Mouse (Mus musculus) embryonic fibroblast, embryonic 13.5 days (primary cell): ENCODE results near the gene Mfap1a.

ENCODE experiments used
- CTCF ChIP-seq: IDR thresholded peaks from 2 replicates; pipeline ENCODE4 v1.5.1; 2011; ENCODE audit warnings: mild to moderate bottlenecking, control low read depth, low read length, moderate library complexity, borderline replicate concordance; ENCODE audit not compliant: insufficient read depth
- POLR2A ChIP-seq: IDR thresholded peaks from 2 replicates; pipeline ENCODE4 v1.6.1; 2011; ENCODE audit warnings: low read depth, mild to moderate bottlenecking, control low read depth, low read length, moderate library complexity

DNA sequence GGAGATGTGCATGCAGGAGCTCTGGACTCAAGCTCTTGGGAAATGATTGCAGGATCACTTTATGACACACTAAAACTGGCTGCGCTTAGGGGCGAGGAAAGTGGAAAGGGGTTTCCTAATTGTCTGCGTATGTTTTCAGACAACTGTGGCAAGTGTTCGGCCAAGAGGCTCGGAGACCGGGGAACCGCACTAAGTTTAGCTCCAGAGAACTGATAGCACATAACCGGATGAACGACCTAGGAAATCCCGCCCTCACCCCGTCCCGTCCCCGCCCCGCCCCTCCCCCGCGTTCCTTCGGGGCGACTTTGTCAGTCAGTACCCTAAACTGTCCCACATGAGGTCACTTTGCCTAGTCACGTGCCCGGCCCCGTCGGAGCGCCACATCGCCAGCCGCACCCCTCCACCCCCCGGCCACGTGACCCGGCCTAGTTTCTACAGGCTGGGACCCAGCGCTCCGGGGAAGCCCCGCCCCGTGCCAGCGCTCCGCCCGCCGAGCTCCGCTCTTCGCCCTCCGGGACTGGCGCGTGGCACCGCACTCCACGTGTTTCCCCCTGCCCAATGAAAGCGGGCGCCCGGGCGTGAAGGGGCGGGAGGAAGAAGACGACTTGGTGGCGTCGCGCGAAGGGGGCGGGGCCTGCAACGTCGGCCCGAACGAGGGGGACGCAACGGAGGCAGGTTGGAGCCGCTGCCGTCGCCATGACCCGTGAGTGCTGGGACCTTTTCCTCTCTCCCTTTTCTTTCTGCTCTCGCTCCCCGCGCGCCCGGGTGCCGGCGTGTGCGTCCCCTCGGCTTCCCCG is 57.5 kb downstream of the Mfap1a start, which contains the start of gene Serf2:
- TF ChIP-seq CTCF (no peak), POLR2A (peak; percentile 97)
